Comparison of ENCODE assay signal across 9 mouse cellular contexts in the genomic region with DNA sequence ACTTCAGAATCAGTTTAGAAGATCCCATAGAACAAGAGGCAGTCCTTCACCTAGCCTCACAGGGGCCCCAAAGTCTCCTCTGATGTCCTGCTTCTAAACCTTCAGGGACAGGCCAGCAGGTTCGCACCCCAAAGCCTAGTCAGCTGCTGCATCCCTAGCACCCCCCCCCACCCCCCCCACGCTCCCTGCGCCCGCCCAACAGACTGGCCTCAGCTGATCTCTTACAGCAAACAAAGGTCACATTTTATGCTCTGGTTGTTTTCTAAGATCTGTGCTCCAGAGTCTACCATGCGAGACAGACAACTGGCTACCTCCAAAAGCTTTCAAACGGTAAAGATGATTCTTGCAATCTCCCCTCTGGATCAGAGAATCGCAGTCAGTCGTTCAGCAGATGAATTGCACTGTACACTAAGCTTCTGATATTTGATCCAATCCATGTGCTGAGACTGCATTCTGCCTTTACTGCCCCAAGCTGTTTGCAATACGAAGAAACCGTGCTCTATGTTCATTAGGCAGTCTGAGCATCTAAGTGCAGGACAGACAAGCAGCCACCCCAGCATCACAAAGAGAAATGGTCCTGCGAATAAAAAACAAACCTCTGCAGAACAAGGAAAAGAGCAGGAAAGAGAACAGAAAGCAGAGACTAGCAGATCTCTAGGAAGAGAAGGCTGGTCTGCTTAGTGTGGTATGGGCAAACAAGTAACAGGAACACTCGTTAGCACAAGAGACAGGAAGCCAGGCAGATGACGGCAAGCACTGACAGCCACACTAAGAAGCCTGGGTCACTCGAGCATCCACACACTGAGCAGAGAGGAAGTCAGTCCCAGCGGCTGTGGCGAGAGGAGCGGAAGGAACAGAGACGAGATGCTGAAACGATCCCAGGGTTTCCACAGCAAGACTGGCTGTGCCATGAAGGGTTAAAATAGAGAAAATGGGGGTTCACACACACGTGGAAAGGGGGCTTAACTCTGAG. TPM values are rescaled to one million over a fixed set of nuclear protein-coding genes. Genes with fewer than 3 reads are reported as not detected.
A peak's percentile ranks its signal among the peaks of the same experiment; 100 is the strongest.
DNase-seq lines count a peak whose midpoint lies in the region; ATAC-seq lines count a peak whose summit lies in the region.
"Had no signal": no experiment of that assay in that cellular context is flagged by ENCODE, and none has a peak within 500 bp of the region (broad histone marks: within the 10 kb centered on the region; RNA-seq: fewer than 3 reads in every experiment).

No protein-coding gene starts in this region.

- no peak overlapping the region for H3K4me2 ChIP-seq in hindbrain, embryonic 11.5 days (replicated peaks; ENCODE audit: low read depth, low read length)
- no peak overlapping the region for H3K4me2 ChIP-seq in liver, embryonic 13.5 days

- no peaks in the 10 kb centered on the region for H3K27me3 ChIP-seq in hindbrain, embryonic 11.5 days (ENCODE audit: control insufficient read depth, insufficient read depth, low read length)
- no peaks in the 10 kb centered on the region for H3K27me3 ChIP-seq in liver, embryonic 13.5 days

- peak; percentile 36 to 39 for DNase-seq in spleen, postnatal 36 days (ENCODE audit: low spot score in 2 of 2)
- no peak for DNase-seq in spleen, adult 12 weeks (ENCODE audit: low spot score)
- peak; percentile 34 for DNase-seq in hindbrain, embryonic 11.5 days (ENCODE audit: low spot score)
- no peak for DNase-seq in liver, embryonic 13.5 days
- DNase-seq in yolk sac, embryonic 10.5 days (ENCODE audit: low spot score): peak; percentile 41
- no peak for DNase-seq in heart, adult 9 months (ENCODE audit: low spot score in 2 of 2)
- no peak for DNase-seq in T-cell, adult 2 months (ENCODE audit: low spot score)
- DNase-seq: cerebellum, postnatal 36 days had no signal

- H3K9ac ChIP-seq in hindbrain, embryonic 11.5 days (ENCODE audit: low read depth, low read length): no peak overlapping the region
- H3K9ac ChIP-seq in liver, embryonic 13.5 days: no peak overlapping the region

- peak overlapping the region; percentile 59; the same call in 1 of the 2 replicates for H3K27ac ChIP-seq in hindbrain, embryonic 11.5 days (ENCODE audit: low read depth, low read length)
- peak overlapping the region; percentile 10; the same call in 1 of the 2 replicates for H3K27ac ChIP-seq in liver, embryonic 13.5 days

- peak; percentile 84 for ATAC-seq in hindbrain, embryonic 11.5 days (ENCODE audit: low FRiP score)
- no peak; the same call in 1 of the 2 replicates for ATAC-seq in liver, embryonic 13.5 days (ENCODE audit: low read depth)
- no peak for ATAC-seq in inflammation-experienced regulatory T-cells, adult 6 months

- H3K36me3 ChIP-seq in hindbrain, embryonic 11.5 days (ENCODE audit: control insufficient read depth, insufficient read depth, low read length): no peaks in the 10 kb centered on the region
- peaks cover 61% of the 10 kb centered on the region for H3K36me3 ChIP-seq in liver, embryonic 13.5 days

- H3K4me1 ChIP-seq in hindbrain, embryonic 11.5 days (replicated peaks; ENCODE audit: control insufficient read depth, insufficient read depth, low read length): no peaks in the 10 kb centered on the region
- peaks cover 9% of the 10 kb centered on the region for H3K4me1 ChIP-seq in liver, embryonic 13.5 days (replicated peaks)

- H3K9me3 ChIP-seq in hindbrain, embryonic 11.5 days (ENCODE audit: control insufficient read depth, low read length): no peaks in the 10 kb centered on the region
- H3K9me3 ChIP-seq in liver, embryonic 13.5 days (replicated peaks): no peaks in the 10 kb centered on the region

- no peak overlapping the region for H3K4me3 ChIP-seq in hindbrain, embryonic 11.5 days (ENCODE audit: low read depth, low read length)
- no peak overlapping the region for H3K4me3 ChIP-seq in liver, embryonic 13.5 days (replicated peaks)

- 29% methylated on average over 20 of the region's 20 CpGs for WGBS in hindbrain, embryonic 11.5 days
- WGBS in liver, embryonic 13.5 days (ENCODE audit: insufficient replicate concordance): 57% methylated on average over 20 of the region's 20 CpGs

RNA-seq across cellular contexts. Expression of a gene that starts 43.3 kb away (rescaled TPM):
- polyA plus RNA-seq in hindbrain, embryonic 11.5 days (2014; fragmentation: Nextera tagmentation; extraction: Ambion mirVana): 107 and 116 TPM in 2 replicates
- 165 and 186 TPM in 2 replicates for polyA plus RNA-seq in liver, embryonic 13.5 days (2015; fragmentation: Nextera tagmentation; extraction: Ambion mirVana)
- polyA plus RNA-seq in inflammation-experienced regulatory T-cells, adult 6 months (2017; shearing (Covaris generic)): 10 to 100 TPM; 41.8 to 72.6 (median 54.3) TPM

Comparison
In these comparisons a context has a peak if more than half of its experiments do, and no peak if none do; other contexts are left out.
1. DNase-seq: peak in spleen, postnatal 36 days (2 of 2), hindbrain, embryonic 11.5 days (single experiment) and yolk sac, embryonic 10.5 days (single experiment); none in spleen, adult 12 weeks (single experiment), liver, embryonic 13.5 days (single experiment), heart, adult 9 months (0 of 2) and T-cell, adult 2 months (single experiment).